Mouse (Mus musculus): ENCODE results near the gene Ifna5.
A peak's percentile ranks its signal among the peaks of the same experiment; 100 is the strongest.
"Not testable (repeated sequence)": the region's sequence is repeated elsewhere in the genome, so short reads cannot be mapped to it uniquely, and the experiment has no call there.

Ifna5 gene

DNA sequence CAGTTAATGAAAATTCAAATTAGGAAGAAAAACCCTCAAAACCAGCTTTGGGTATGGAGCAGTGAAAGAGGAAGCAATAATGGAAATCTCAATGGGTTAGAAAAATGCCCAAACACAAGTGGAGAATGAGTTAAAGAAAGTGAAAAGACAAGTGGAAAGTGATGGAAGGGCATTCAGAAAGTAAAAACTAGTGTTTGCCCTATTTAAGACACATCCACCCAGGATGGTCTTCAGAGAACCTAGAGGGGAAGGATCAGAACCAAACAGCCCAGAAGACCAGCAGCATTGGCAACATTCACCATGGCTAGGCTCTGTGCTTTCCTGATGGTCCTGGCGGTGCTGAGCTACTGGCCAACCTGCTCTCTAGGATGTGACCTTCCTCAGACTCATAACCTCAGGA, at the start of gene Ifna5:
TSS of gene Ifna5 (plus strand) at position 301 of the 400 bp plus-strand sequence.
- DNase-seq = not testable (repeated sequence)

DNA sequence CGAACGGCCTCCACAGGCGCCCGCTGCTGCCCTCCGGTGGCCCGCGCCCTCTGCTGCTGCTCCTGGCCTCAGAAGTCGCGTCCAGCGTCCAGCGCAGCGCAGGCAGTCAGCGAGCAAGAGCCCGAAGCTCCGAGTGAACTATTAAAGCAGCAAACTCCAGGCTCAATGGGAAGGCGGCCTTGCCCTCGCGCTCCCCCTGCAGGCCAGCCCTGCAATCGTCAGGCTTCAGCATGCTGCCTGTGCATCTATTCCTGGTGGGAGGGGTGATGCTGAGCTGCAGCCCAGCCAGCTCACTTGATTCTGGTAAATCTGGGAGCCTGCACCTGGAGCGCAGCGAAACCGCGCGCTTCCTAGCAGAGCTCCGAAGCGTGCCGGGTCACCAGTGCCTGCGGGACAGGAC, 46.9 kb upstream of the Ifna5 start, which contains the start of gene Gm13277:
TSS of gene Gm13277 (plus strand) at position 231 of the 400 bp plus-strand sequence.
- not testable (repeated sequence) for DNase-seq

GRCm38 (mm10) chr4:88791250-88791649, 44.1 kb upstream of the Ifna5 start, which contains the start of gene Gm13278:
TSS of gene Gm13278 (plus strand) at chr4:88791550.
- not testable (repeated sequence) for DNase-seq

DNA sequence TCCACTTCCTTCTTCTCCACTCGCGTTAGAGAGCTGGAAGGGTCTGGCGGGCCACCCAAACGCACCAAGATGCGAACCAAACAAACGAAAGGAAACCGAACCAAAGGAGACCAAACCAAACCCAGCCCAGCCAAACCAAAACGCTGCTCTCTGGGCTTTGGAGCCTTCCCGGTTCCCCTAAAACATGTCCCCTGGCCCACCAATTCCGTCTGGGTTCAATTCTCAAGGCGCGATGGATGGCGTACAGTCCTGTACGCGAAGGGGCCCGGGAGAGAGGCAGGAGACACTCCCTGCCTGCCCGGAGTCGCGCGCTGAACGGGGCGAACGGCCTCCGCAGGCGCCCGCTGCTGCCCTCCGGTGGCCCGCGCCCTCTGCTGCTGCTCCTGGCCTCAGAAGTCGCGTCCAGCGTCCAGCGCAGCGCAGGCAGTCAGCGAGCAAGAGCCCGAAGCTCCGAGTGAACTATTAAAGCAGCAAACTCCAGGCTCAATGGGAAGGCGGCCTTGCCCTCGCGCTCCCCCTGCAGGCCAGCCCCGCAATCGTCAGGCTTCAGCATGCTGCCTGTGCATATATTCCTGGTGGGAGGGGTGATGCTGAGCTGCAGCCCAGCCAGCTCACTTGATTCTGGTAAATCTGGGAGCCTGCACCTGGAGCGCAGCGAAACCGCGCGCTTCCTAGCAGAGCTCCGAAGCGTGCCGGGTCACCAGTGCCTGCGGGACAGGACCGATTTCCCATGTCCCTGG, 41.2 kb upstream of the Ifna5 start, which contains the start of gene Gm13275:
TSS of gene Gm13275 (plus strand) at position 552 of the 740 bp plus-strand sequence.
- not testable (repeated sequence) for DNase-seq

GRCm38 (mm10) chr4:88797097-88797496, 38.2 kb upstream of the Ifna5 start, which contains the start of gene Gm13279:
TSS of gene Gm13279 (plus strand) at chr4:88797397.
- not testable (repeated sequence) for DNase-seq

DNA sequence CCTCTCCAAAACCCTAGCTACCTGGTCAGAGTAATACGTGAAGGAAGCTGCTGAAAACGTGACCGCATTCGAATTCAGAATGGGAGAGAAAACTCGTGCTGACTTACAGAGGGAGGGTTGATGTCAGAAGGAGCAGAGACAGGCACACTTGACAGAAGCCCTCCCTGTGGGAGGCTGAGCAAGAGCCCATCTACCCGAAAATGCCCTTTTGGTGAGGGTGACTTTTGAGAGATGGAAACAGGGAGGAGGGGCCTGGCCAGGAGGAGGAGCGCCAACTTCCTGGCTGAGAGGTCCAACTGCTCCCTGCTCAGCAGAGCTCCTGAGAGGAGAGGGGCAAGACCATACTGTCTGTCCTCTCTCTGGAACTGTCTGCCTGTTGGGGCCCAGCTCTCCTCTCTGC, 36.0 kb upstream of the Ifna5 start, which contains the start of gene Gm13285:
TSS of gene Gm13285 (plus strand) at position 301 of the 400 bp plus-strand sequence.
- DNase-seq = not testable (repeated sequence)

DNA sequence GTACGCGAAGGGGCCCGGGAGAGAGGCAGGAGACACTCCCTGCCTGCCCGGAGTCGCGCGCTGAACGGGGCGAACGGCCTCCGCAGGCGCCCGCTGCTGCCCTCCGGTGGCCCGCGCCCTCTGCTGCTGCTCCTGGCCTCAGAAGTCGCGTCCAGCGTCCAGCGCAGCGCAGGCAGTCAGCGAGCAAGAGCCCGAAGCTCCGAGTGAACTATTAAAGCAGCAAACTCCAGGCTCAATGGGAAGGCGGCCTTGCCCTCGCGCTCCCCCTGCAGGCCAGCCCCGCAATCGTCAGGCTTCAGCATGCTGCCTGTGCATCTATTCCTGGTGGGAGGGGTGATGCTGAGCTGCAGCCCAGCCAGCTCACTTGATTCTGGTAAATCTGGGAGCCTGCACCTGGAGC, 32.4 kb upstream of the Ifna5 start, which contains the start of gene Gm13287:
TSS of gene Gm13287 (plus strand) at position 301 of the 400 bp plus-strand sequence.
- DNase-seq = not testable (repeated sequence)

DNA sequence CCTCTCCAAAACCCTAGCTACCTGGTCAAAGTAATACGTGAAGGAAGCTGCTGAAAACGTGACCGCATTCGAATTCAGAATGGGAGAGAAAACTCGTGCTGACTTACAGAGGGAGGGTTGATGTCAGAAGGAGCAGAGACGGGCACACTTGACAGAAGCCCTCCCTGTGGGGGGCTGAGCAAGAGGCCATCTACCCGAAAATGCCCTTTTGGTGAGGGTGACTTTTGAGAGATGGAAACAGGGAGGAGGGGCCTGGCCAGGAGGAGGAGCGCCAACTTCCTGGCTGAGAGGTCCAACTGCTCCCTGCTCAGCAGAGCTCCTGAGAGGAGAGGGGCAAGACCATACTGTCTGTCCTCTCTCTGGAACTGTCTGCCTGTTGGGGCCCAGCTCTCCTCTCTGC, 30.1 kb upstream of the Ifna5 start, which contains the start of gene Gm13288:
TSS of gene Gm13288 (plus strand) at position 301 of the 400 bp plus-strand sequence.
- not testable (repeated sequence) for DNase-seq

DNA sequence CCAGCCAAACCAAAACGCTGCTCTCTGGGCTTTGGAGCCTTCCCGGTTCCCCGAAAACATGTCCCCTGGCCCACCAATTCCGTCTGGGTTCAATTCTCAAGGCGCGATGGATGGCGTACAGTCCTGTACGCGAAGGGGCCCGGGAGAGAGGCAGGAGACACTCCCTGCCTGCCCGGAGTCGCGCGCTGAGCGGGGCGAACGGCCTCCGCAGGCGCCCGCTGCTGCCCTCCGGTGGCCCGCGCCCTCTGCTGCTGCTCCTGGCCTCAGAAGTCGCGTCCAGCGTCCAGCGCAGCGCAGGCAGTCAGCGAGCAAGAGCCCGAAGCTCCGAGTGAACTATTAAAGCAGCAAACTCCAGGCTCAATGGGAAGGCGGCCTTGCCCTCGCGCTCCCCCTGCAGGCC, 29.6 kb upstream of the Ifna5 start:
- DNase-seq = not testable (repeated sequence)

- DNase-seq = no peak
Observed at GRCm38 (mm10) chr4:88815928-88816327, 19.4 kb upstream of the Ifna5 start, which contains the start of gene Ifna7. TSS of gene Ifna7 (plus strand) at chr4:88816228.

DNA sequence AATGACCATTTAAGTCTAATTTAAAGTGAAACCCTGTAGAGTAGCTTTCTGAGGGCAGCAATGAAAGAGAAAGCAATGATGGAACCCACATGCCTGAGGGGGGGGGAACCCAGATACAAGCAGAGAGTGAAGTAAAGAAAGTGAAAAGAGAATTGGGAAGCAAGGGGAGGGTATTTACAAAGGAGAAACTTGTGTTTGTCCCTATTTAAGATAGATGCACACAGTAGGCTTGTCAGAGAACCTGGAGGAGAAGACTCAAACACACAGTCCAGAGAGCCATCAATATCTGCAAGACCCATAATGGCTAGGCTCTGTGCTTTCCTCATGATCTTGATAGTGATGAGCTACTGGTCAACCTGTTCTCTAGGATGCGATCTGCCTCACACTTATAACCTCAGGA, 15.7 kb upstream of the Ifna5 start, which contains the start of gene Ifna11:
TSS of gene Ifna11 (plus strand) at position 301 of the 400 bp plus-strand sequence.
- DNase-seq = no peak

DNA sequence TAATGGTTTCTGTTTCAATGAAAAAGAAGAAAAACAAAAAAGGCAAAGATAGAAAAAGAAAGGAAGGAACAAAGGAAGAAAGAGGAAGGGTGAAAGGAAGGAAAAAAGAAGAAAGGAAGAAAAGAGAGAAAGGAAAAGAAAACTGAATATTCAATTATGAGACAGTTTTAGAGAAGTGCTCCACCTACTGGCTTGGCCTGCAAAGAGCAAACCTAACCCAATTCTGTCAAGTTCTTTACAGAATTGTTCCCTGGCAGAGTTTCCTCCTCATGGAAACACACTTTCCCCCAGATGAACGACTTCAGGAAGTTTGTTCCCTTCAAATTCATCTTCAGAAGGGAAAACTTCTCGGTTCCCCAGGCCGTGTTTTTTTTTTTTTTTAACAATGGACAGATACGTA, 12.3 kb upstream of the Ifna5 start:
- peak; percentile 37 for DNase-seq

GRCm38 (mm10) chr4:88827116-88827515, 8.2 kb upstream of the Ifna5 start, which contains the start of gene Ifna6:
TSS of gene Ifna6 (plus strand) at chr4:88827416.
- not testable (repeated sequence) for DNase-seq

GRCm38 (mm10) chr4:88830523-88830922, 4.8 kb upstream of the Ifna5 start:
- peak; percentile 39 for DNase-seq

DNA sequence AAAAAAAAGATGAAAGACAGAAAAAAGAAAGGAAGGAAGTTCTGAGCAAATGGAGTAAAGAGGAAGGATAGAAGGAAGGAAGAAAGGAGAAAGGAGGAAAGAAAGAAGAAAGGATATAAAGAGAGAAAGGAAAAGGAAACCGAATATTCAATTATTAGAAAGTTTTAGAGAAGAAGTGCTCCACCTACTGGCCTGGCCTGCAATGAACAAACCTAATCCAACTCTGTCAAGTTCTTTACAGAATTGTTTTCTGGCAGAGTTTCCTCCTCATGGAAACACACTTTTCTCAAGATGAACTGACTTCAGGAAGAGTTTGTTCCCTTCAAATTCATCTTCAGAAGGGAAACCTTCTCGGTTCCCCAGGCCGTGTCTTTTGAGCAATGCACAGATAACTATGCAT, 3.5 kb downstream of the Ifna5 start:
- DNase-seq = peak; percentile 28

DNA sequence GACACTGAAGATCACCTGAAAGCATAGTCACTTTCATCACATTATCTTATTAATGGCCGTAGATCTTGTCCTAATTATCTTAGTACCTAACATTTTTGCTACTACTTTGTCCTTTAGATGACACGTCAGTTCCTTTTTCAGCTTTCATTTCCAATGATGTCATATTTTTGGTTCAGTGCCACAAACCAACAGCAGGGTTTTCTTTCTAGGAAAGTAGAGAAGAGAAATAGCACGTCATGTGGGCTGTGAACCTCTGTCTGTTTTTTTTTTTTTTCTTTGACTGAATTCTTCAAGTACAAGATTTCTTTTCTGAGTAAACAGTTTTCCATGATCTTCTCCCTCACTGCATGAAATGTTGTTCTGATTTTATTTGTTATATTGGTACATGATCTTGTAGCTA, 4.7 kb downstream of the Ifna5 start:
- DNase-seq = no peak

DNA sequence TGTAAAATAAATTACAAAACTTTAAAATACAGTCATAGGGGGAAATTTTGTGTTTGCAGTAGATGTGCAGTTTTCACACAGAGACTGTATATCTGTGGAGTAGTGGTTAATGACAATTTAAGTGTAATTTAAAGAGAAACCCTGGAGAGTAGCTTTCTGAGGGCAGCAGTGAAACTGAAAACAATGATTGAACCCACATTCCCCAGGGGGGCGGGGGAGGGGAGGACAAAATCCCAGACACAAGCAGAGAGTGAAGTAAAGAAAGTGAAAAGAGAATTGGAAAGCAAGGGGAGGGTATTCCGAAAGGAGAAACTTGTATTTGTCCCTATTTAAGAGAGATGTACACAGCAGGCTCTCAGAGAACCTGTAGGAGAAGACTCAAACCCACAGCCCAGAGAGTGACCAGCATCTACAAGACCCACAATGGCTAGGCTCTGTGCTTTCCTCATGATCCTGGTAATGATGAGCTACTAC, 6.2 kb downstream of the Ifna5 start, which contains the start of gene Ifna4:
TSS of gene Ifna4 (plus strand) at position 424 of the 474 bp plus-strand sequence.
- DNase-seq = no peak

DNA sequence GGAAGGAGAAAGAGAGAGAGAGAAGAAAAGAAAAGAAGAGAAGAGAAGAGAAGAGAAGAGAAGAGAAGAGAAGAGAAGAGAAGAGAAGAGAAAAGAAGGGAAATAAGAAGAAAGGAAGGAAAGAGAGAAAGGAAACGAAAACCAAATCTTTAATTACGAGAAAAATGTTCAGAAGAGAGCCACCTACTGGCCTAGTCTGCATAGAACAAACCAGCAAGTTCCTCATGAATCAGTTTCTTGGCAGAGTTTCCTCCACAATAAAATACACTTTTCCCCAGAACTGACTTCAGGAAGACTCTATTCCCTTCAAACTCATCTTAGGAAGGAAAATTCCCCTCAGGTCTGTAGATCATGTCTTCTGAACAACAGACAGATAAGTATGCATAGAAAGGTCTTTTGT, 10.0 kb downstream of the Ifna5 start:
- no peak for DNase-seq

DNA sequence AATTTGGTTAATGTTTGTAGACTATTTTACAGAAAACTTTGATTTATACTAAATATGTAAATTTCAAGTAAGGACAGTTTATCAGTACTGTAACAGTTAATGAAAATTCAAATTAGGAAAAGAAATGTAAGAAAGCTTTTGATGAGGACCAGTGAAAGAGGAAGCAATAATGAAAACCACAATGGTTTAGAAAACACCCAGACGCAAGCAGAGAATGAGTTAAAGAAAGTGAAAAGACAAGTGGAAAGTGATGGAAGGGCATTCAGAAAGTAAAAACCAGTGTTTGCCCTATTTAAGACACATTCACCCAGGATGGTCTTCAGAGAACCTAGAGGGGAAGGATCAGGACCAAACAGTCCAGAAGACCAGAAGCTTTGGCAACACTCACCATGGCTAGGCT, 14.4 kb downstream of the Ifna5 start, which contains the start of gene Ifna1:
TSS of gene Ifna1 (plus strand) at position 390 of the 400 bp plus-strand sequence.
- no peak for DNase-seq

DNA sequence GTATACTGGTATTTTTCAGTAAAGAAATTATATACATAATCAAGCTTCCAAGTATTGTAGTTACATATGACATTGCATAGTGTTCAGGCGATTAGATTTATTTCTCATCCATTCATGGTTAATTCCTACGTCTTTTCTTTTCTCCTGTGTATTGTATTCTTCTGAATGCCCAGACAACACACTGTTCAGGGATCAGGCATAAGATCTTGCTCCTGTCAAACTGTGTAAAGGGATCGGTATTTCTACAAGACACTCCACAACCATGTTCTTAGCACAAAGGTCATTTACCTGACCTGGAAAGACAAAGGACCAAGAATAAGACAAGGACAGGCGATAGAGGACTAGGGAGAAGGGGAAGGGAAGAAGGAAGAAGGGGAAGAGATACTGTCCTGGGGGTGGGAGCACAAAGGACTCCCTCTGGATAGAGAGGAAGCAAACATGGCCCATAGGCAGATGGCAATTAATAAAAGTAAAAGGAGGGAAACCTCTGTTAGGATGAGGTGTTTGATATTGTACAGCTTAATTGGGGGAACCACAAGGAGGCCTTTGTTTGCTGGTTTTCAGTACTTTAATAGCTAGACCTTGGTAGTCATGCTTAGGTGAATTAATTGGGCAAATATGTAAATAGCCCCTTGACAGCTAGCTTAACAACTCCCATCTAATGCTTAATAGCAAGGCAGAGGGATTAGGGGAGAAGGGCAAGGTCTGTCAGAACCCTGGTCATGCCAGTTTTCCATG, 15.9 kb downstream of the Ifna5 start:
- DNase-seq = no peak

DNA sequence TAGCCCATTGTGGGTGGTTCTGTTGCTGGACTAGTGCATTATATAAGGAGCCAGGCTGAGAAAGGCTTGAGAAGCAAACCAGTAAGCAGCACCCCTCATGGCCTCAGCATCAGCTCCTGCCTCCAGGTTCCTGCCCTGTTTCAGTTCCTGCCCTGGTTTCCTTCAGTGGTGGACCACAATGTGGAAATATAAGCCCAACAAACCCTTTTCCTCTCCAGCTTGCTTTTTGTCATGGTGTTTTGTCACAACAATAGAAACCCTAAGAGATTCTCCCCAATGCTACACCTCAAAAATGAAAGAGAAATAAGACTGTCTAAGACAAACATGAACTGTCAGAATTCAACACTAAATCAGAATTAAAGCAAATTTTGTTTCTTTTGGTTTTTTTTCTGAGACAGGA, 23.9 kb downstream of the Ifna5 start:
- DNase-seq = no peak

- DNase-seq = peak; percentile 56
Observed at GRCm38 (mm10) chr4:88863309-88863708, 28.0 kb downstream of the Ifna5 start.

GRCm38 (mm10) chr4:88864599-88864998, 29.3 kb downstream of the Ifna5 start:
- no peak for DNase-seq

Measured in embryo, embryonic 11 days (tissue).